Mouse (Mus musculus): ENCODE measurements at regions not wholly inside any gene's neighbourhood (a gene's known extent, or its start where the extent isn't known, plus 50 kb on each side); places are given as distances from the start of the nearest gene placed in this dataset.

GRCm38 (mm10) chr7:129049726-129050125, 207.1 kb upstream of the Plpp4 start:
- no peak for DNase-seq (ENCODE audit: low spot score)

GRCm38 (mm10) chr7:129050675-129051074, 206.2 kb upstream of the Plpp4 start:
- DNase-seq (ENCODE audit: low spot score), result no peak

- no peak for DNase-seq (ENCODE audit: low spot score)
Measured at GRCm38 (mm10) chr7:129066891-129067290, 189.9 kb upstream of the Plpp4 start.

- no peak for DNase-seq (ENCODE audit: low spot score)
Measured at GRCm38 (mm10) chr7:129068137-129068536, 188.7 kb upstream of the Plpp4 start.

- DNase-seq (ENCODE audit: low spot score), result no peak
Measured at GRCm38 (mm10) chr7:129079786-129080185, 177.0 kb upstream of the Plpp4 start.

GRCm38 (mm10) chr7:129091441-129091840, 165.4 kb upstream of the Plpp4 start:
- DNase-seq (ENCODE audit: low spot score), result no peak

- DNase-seq (ENCODE audit: low spot score), result no peak
Measured at GRCm38 (mm10) chr7:129096374-129097069, 160.3 kb upstream of the Plpp4 start.

GRCm38 (mm10) chr7:129102437-129102836, 154.4 kb upstream of the Plpp4 start:
- no peak for DNase-seq (ENCODE audit: low spot score)

GRCm38 (mm10) chr7:129134176-129134575, 122.7 kb upstream of the Plpp4 start:
- DNase-seq (ENCODE audit: low spot score), result no peak

GRCm38 (mm10) chr7:129134661-129135215, 122.1 kb upstream of the Plpp4 start:
- no peak for DNase-seq (ENCODE audit: low spot score)

- no peak for DNase-seq (ENCODE audit: low spot score)
Measured at GRCm38 (mm10) chr7:129137303-129137990, 119.4 kb upstream of the Plpp4 start.

GRCm38 (mm10) chr7:129141942-129142598, 114.8 kb upstream of the Plpp4 start:
- no peak for DNase-seq (ENCODE audit: low spot score)

GRCm38 (mm10) chr7:129142599-129142949, 114.3 kb upstream of the Plpp4 start:
- no peak for DNase-seq (ENCODE audit: low spot score)

GRCm38 (mm10) chr7:129155577-129155976, 101.3 kb upstream of the Plpp4 start:
- no peak for DNase-seq (ENCODE audit: low spot score)

- DNase-seq (ENCODE audit: low spot score), result no peak
Measured at GRCm38 (mm10) chr7:129169971-129170370, 86.9 kb upstream of the Plpp4 start.

- DNase-seq (ENCODE audit: low spot score), result no peak
Measured at GRCm38 (mm10) chr7:129190933-129191332, 65.9 kb upstream of the Plpp4 start.

- no peak for DNase-seq (ENCODE audit: low spot score)
Measured at GRCm38 (mm10) chr7:129207029-129207428, 49.8 kb upstream of the Plpp4 start.
